Mouse (Mus musculus) liver, postnatal 0 days (tissue): Measurements from ENCODE around the gene BC055324. TPM values are rescaled to one million over a fixed set of nuclear protein-coding genes. Genes with fewer than 3 reads are reported as not detected.

Source experiments
- ATAC-seq: fragments of 200-750 bp; cut with Nextera tagmentation; 2 replicates; pipeline ENCODE4 v1.8.0; 2017; ENCODE audit warnings: mild to moderate bottlenecking, moderate library complexity
- DNase-seq: peaks from one replicate; pipeline ENCODE4 v3.0.0-alpha.2; 2016
- H3K27ac ChIP-seq: fragments of 300-500 bp; sonication (generic); 2 replicates; pipeline ENCODE4 v1.5.1; 2014; ENCODE audit warnings: antibody characterized with exemption, moderate library complexity, mild to moderate bottlenecking, low read depth
- H3K27me3 ChIP-seq: fragments of 300-500 bp; sonication (generic); 2 replicates; pipeline ENCODE4 v1.6.1; 2014; ENCODE audit warnings: low read length, control low read depth, mixed read lengths; ENCODE audit not compliant: insufficient read depth
- H3K36me3 ChIP-seq: fragments of 300-500 bp; sonication (generic); replicated peaks from 2 replicates; pipeline ENCODE4 v1.6.1; 2014; ENCODE audit warnings: mild to moderate bottlenecking, control low read depth, low read length, moderate library complexity, mixed read lengths; ENCODE audit not compliant: insufficient read depth
- H3K4me1 ChIP-seq: fragments of 300-500 bp; sonication (generic); 2 replicates; pipeline ENCODE4 v1.6.1; 2014; ENCODE audit warnings: antibody characterized with exemption, mild to moderate bottlenecking, control low read depth; ENCODE audit not compliant: insufficient read depth
- H3K4me2 ChIP-seq: fragments of 300-500 bp; sonication (generic); 2 replicates; pipeline ENCODE4 v1.6.1; 2014; ENCODE audit warnings: low read depth, mild to moderate bottlenecking, low read length, moderate library complexity, mixed read lengths
- H3K4me3 ChIP-seq: fragments of 300-500 bp; sonication (generic); 2 replicates; pipeline ENCODE4 v1.5.1; 2014; ENCODE audit warnings: low read depth, low read length
- H3K9ac ChIP-seq: fragments of 300-500 bp; sonication (generic); replicated peaks from 2 replicates; pipeline ENCODE4 v1.6.1; 2014; ENCODE audit warnings: mild to moderate bottlenecking, moderate library complexity
- H3K9me3 ChIP-seq: fragments of 300-500 bp; sonication (generic); 2 replicates; pipeline ENCODE4 v1.6.1; 2016; ENCODE audit warnings: mild to moderate bottlenecking, control low read depth, low read length, mixed read lengths
- CTCF ChIP-seq: sonication (generic); IDR thresholded peaks from 2 replicates; pipeline ENCODE4 v1.5.1; 2016; ENCODE audit warnings: antibody characterized with exemption, low read depth
- EP300 ChIP-seq: IDR thresholded peaks from 2 replicates; pipeline ENCODE4 v1.6.1; 2016; ENCODE audit warnings: antibody characterized with exemption, low read depth, mild to moderate bottlenecking
- WGBS: fragments of 180-500 bp; shearing (Covaris S2); extraction: QIAGEN DNeasy Blood & Tissue Kit; methylation state at CpG from one replicate; pipeline ENCODE4 v1.1.7; 2014; ENCODE audit not compliant: insufficient replicate concordance; 5-methylcytosine and 5-hydroxymethylcytosine counted together
- polyA plus RNA-seq: library from polyadenylated mRNA; unstranded; fragments of >200 nt; fragmentation: Nextera tagmentation; extraction: Ambion mirVana; gene quantifications from 2 replicates; pipeline ENCODE4 v1.2.1, GENCODE M21; 2015

BC055324 gene
- polyA plus RNA-seq, 1 experiment from 2014 or later = 3.4 TPM

DNA sequence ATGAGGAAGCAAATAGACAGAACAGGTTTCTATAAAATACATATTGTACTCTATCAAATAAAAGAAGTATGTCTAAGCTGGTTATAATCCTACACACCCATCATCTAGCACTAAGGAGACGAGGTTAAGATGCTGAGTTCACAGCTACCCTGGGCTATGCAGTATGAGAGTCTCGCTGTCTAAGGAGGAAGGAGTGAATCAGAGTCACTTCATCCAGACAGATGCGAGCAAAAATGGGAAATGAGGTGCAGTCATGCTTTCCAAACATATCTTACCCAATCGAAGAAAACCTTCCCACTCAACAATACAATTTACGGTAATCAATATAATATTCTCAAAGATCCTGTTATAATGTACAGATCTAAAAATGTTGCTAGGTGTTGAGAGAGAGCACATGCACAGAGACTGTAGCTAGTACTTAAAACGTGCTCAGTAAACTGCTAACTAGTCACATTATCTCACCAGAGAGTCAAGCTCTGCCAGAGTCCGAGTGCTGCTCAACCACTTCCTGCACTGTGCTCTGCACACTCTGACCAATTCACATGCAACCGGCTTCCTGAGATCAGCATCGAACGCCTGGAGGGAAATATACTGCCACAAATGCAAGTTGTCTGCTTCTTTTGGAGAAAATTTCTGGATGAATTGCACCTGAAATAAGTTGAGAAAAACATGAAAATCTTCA, 30.4 kb downstream of the BC055324 start:
- H3K4me2 ChIP-seq = no peak overlapping the region
- no peak overlapping the region for H3K4me3 ChIP-seq
- H3K4me1 ChIP-seq = no peaks in the 10 kb centered on the region
- no peaks in the 10 kb centered on the region for H3K9me3 ChIP-seq
- no peak for DNase-seq
- no peak overlapping the region for H3K27ac ChIP-seq
- no peak for ATAC-seq
- no peak for TF ChIP-seq EP300
- TF ChIP-seq CTCF = no peak
- WGBS = 58% methylated on average over 10 of the region's 10 CpGs
- no peaks in the 10 kb centered on the region for H3K27me3 ChIP-seq
- H3K36me3 ChIP-seq = peaks cover 10% of the 10 kb centered on the region; the same call in 1 of the 2 replicates
- H3K9ac ChIP-seq = no peak overlapping the region

DNA sequence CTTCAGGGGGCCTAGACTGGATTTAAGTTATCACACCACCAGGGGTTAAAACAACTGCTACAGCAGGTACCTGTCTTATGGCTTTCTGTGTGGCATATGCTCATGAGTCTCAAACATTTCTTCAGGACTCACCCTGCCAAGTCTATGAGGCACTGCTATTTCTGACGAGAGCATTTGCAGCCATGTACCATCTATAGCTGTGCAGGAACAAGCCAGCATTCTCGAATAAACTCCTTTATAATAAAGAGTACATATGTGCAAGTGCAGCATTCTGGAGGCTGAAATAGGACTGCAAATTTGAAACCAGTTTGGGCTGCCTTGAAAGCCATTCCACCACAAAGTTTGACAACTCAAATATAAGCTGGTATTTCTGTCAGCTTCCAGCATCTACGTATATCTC, 36.6 kb downstream of the BC055324 start:
- 78% methylated on average over 3 of the region's 3 CpGs for WGBS
- ATAC-seq = no peak
- TF ChIP-seq EP300 = no peak
- TF ChIP-seq CTCF = no peak

DNA sequence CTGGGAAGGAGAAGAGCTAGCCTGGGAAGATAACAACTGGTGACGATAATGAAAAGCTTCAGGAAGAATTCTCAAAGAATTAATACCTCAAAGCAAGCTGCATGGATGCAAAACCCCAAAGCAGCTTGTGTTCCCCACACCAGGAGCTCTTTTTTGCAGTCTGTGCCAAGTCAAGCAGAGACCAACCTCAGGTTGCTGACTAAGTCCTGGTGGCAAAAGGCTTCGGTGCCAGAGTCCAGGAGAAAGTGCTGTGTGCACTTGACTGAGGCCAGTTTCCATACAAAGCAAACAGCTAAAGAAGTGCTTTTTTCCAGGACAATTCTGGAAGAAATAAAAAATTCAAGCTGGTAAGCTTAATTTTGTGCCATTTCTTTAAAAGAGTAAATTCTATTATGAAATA, 41.2 kb downstream of the BC055324 start:
- H3K4me1 ChIP-seq = no peaks in the 10 kb centered on the region
- no peak for TF ChIP-seq EP300
- no peak for TF ChIP-seq CTCF
- H3K4me2 ChIP-seq = no peak overlapping the region
- 85% methylated on average over 2 of the region's 2 CpGs for WGBS
- no peak overlapping the region for H3K9ac ChIP-seq
- H3K27me3 ChIP-seq = no peaks in the 10 kb centered on the region
- ATAC-seq (no peak), DNase-seq (no peak)
- H3K27ac ChIP-seq = no peak overlapping the region
- no peak overlapping the region for H3K4me3 ChIP-seq
- peaks cover 65% of the 10 kb centered on the region for H3K36me3 ChIP-seq
- H3K9me3 ChIP-seq = no peaks in the 10 kb centered on the region

More for the DNA sequence above, 36.6 kb downstream of the BC055324 start:
- Histone ChIP-seq H3K27ac (no peak overlapping the region), H3K9ac (no peak overlapping the region), H3K4me3 (no peak overlapping the region), H3K27me3 (no peaks in the 10 kb centered on the region), H3K9me3 (no peaks in the 10 kb centered on the region), H3K36me3 (peaks cover 36% of the 10 kb centered on the region), H3K4me2 (no peak overlapping the region), H3K4me1 (no peaks in the 10 kb centered on the region)
- no peak for DNase-seq

DNA sequence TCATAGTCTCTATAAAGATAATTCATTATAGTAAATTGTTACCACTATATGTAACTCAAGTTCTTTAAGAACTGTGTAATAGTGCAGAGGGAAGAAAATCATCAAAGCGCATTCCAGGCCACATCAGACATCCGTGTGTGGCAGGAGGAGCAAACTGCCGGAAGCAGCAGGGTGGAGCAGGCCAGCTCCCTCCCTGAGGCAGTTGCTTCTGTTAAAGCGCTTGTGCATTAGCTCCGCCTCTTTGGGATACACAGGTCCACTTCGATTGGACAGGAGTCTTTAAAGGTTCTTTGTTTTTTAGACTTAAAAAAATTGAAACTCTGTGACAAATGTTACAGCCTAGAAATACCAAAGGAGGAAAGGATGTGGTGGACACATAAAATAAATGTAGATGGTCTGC, 52.5 kb downstream of the BC055324 start:
- Histone ChIP-seq H3K27ac (no peak overlapping the region), H3K4me3 (no peak overlapping the region), H3K27me3 (no peaks in the 10 kb centered on the region), H3K9ac (no peak overlapping the region), H3K9me3 (no peaks in the 10 kb centered on the region), H3K36me3 (peaks cover 79% of the 10 kb centered on the region), H3K4me2 (no peak overlapping the region), H3K4me1 (no peaks in the 10 kb centered on the region)
- TF ChIP-seq EP300 (no peak), CTCF (no peak)
- no peak for ATAC-seq
- WGBS = 79% methylated on average over 6 of the region's 6 CpGs
- no peak for DNase-seq

DNA sequence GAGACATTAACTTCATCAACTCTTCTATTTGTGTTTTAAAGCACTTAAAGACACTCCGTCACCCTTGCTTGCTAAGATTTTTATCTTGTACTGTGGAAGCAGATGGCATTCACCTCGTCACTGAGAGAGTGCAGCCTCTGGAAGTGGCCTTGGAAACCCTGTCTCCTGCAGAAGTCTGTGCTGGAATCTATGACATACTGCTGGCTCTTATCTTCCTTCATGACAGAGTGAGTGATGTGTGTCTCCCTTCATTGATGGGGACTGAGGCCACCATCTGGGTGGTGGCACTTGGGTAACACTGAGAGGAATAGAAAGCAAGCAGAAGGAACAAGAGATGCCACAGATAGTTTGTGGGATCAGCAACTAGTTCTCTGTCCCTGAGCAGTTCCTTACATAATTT, 60.0 kb downstream of the BC055324 start:
- DNase-seq (no peak), ATAC-seq (no peak)
- Histone ChIP-seq H3K9ac (no peak overlapping the region), H3K36me3 (peaks cover 47% of the 10 kb centered on the region), H3K4me2 (no peak overlapping the region), H3K4me1 (peaks cover 17% of the 10 kb centered on the region), H3K27ac (no peak overlapping the region), H3K4me3 (no peak overlapping the region), H3K9me3 (no peaks in the 10 kb centered on the region), H3K27me3 (no peaks in the 10 kb centered on the region)
- WGBS = 93% methylated on average over 2 of the region's 2 CpGs
- TF ChIP-seq CTCF = no peak
- TF ChIP-seq EP300 = no peak

DNA sequence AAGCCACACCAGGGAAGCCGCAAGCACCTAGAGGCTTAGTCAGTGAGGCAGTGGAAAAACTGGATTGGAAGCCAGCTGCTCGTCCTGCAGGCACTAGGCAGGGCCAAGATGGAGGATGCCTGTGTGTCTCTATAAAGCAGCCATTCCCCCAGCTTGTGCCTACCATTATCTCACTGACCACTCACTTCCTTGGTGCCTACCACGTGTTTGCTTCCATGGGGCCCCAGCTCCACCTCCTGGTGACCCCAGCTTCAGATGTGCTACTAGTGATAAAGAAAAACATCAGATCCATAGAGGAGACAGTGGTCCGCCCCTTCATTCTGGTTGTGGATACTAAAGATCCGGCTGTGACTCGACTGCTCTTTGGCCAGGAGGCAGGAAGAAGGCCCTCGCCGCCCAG, 62.8 kb downstream of the BC055324 start:
- no peak overlapping the region for H3K27ac ChIP-seq
- ATAC-seq (no peak), DNase-seq (no peak)
- TF ChIP-seq EP300 (no peak), CTCF (no peak)
- H3K9me3 ChIP-seq = no peaks in the 10 kb centered on the region
- peak overlapping the region; percentile 77 for H3K4me2 ChIP-seq
- WGBS = 65% methylated on average over 8 of the region's 8 CpGs
- H3K9ac ChIP-seq = no peak overlapping the region; the same call in 1 of the 2 replicates
- no peaks in the 10 kb centered on the region for H3K27me3 ChIP-seq
- H3K4me3 ChIP-seq = no peak overlapping the region
- peaks cover 21% of the 10 kb centered on the region for H3K4me1 ChIP-seq
- H3K36me3 ChIP-seq = peaks cover 28% of the 10 kb centered on the region

DNA sequence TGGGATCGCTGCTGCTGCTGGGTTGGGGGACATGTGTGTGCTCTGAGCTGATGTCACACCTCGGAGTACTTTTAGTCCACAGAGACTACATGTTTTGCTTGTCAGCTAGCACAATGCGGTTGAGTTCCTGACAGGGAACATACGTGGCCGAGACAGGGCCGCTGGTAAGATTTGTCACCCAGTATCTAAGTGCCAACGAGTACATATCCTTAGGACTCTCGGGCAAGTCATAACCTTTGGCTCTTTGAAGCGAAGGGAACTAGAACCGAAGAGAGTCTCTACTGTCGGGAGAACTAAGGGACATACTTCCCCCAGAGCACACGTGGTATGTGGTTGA, 64.2 kb downstream of the BC055324 start:
- peak overlapping the region; percentile 77 for H3K4me2 ChIP-seq
- H3K27ac ChIP-seq = peak overlapping the region; percentile 85
- DNase-seq (no peak), ATAC-seq (peak; percentile 33; the same call in 1 of the 2 replicates)
- peak overlapping the region; percentile 97 for H3K9ac ChIP-seq
- H3K36me3 ChIP-seq = peaks cover 16% of the 10 kb centered on the region
- TF ChIP-seq CTCF (no peak), EP300 (no peak)
- peaks cover 21% of the 10 kb centered on the region for H3K4me1 ChIP-seq
- no peaks in the 10 kb centered on the region for H3K9me3 ChIP-seq
- H3K27me3 ChIP-seq = no peaks in the 10 kb centered on the region
- peak overlapping the region; percentile 96 for H3K4me3 ChIP-seq
- WGBS = under 1% methylated on average over 12 of the region's 12 CpGs
